Mouse (Mus musculus) embryonic fibroblast, embryonic 13.5 days (primary cell): ENCODE data around the gene Tbl1x.

Source experiments
- CTCF ChIP-seq: IDR thresholded peaks from 2 replicates; pipeline ENCODE4 v1.5.1; 2011; ENCODE audit warnings: mild to moderate bottlenecking, control low read depth, low read length, moderate library complexity, borderline replicate concordance; ENCODE audit not compliant: insufficient read depth
- POLR2A ChIP-seq: IDR thresholded peaks from 2 replicates; pipeline ENCODE4 v1.6.1; 2011; ENCODE audit warnings: low read depth, mild to moderate bottlenecking, control low read depth, low read length, moderate library complexity

DNA sequence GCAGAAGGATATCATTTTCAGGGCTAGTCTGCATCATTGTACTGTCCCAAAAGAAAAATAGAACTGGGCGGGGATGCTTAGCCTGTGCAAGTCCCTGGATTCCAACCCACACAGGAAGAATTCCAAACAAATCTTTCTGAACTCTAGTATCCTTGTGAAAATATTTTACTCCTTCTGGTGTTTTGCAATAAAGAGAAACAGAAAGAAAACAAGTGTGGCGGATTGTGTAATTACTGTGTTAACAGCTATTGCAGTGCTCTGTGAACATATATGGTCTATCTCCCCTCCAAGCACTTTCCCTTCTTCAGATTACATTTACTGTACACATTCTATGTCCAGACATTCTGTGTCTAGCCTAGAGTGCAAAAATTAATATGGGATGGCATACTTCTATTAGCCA, 119.6 kb downstream of the Tbl1x start:
- TF ChIP-seq POLR2A = no peak
- TF ChIP-seq CTCF = no peak
